11 mouse cellular contexts compared by ENCODE assay signal in the genomic region with DNA sequence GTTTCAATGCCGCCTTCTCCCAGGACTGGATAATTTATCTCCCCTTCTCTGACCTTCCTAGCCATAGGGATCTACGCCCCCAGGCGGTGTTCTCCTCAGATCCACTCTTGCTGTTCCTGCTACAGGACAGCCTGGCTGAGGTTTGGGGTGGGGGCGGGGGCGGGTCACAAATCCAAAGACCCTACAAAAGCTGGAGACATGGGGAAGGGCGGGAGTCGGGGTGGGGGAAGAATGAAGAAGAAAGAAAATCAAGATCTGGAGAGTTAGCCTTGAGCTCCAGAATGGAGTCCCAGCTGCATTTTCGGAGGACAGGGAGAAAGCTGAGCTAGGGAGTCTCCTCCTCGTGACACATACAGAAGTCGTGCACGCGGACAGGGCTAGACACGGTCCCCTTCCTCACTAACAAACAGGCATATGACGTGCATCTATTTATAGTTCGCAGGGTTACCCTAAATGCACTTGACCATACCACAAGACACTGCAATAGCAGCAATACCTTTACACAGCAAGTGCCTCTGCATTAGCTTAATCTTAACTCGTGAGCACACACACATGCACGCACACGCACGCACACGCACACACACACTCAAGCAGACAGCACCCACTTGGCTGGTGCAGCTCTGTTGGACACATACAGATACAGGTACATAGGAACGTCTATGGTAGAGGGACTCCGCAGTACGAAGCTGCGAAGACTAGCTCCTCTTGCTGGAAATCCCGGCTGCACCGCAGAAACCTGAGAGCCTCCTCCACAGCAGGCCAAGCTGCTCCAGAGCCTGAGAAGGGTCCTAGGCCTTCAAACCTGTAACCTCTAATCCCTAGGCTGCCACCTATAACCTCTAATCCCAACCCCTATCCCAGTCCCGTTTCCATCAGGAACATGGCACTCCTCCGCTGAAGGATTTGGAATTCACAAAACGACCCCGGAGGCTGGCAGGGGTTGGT. TPM values are rescaled to one million over a fixed set of nuclear protein-coding genes. Genes with fewer than 3 reads are reported as not detected.
DNase-seq lines count a peak whose midpoint lies in the region; ATAC-seq lines count a peak whose summit lies in the region.
"Had no signal": no experiment of that assay in that cellular context is flagged by ENCODE, and none has a peak within 500 bp of the region (broad histone marks: within the 10 kb centered on the region; RNA-seq: fewer than 3 reads in every experiment).

No protein-coding gene starts in this region.

- WGBS in forebrain, embryonic 10.5 days: 2% methylated on average over 30 of the region's 30 CpGs
- WGBS in limb, embryonic 11.5 days: 3% methylated on average over 30 of the region's 30 CpGs

- ATAC-seq in limb, embryonic 11.5 days (ENCODE audit: insufficient number of reproducible peaks, low FRiP score, low TSS enrichment, low read depth): no peak

- H3K9ac ChIP-seq in limb, embryonic 11.5 days (ENCODE audit: low read length): no peak overlapping the region
- H3K9ac ChIP-seq: heart, embryonic 15.5 days had no signal

- no peak overlapping the region for H3K27ac ChIP-seq in forebrain, embryonic 10.5 days
- H3K27ac ChIP-seq in limb, embryonic 11.5 days (replicated peaks; ENCODE audit: low read depth, low read length): no peak overlapping the region
- H3K27ac ChIP-seq: heart, embryonic 15.5 days had no signal

- H3K4me3 ChIP-seq in forebrain, embryonic 10.5 days: peak overlapping the region; percentile 42
- H3K4me3 ChIP-seq in limb, embryonic 11.5 days (ENCODE audit: low read depth, low read length): no peak overlapping the region
- H3K4me3 ChIP-seq: erythroblast, embryonic 14.5 days had no signal

- intact Hi-C loops in gastrocnemius, postnatal 14 days (cut with DNase I; ENCODE audit: low total_unique reads): no loop called here

- H3K27me3 ChIP-seq in forebrain, embryonic 10.5 days (ENCODE audit: poor library complexity, severe bottlenecking): peaks cover 100% of the 10 kb centered on the region
- peaks cover 97% of the 10 kb centered on the region for H3K27me3 ChIP-seq in limb, embryonic 11.5 days (ENCODE audit: control insufficient read depth, insufficient read depth, low read length)

- no peaks in the 10 kb centered on the region for H3K9me3 ChIP-seq in forebrain, embryonic 10.5 days
- no peaks in the 10 kb centered on the region for H3K9me3 ChIP-seq in limb, embryonic 11.5 days (ENCODE audit: control insufficient read depth, low read length)
- H3K9me3 ChIP-seq: heart, embryonic 15.5 days had no signal

- H3K4me2 ChIP-seq in limb, embryonic 11.5 days (ENCODE audit: low read depth, severe bottlenecking): no peak overlapping the region

- peak; percentile 38 to 67 for DNase-seq in layer of hippocampus, postnatal 10 days (ENCODE audit: low spot score in 2 of 2)
- no peak for DNase-seq in layer of hippocampus, adult 9-10 months (ENCODE audit: low spot score)
- DNase-seq in forebrain, embryonic 10.5 days (ENCODE audit: extremely low spot score, low spot score): peak; percentile 47
- DNase-seq in limb, embryonic 11.5 days (ENCODE audit: low spot score): peak; percentile 72
- DNase-seq in retina, embryonic 14.5 days (ENCODE audit: low spot score): peak; percentile 61
- DNase-seq in adrenal gland, adult (ENCODE audit: inconsistent age in 2 of 2, low spot score in 1 of 2): no peak
- no peak for DNase-seq in adrenal gland, postnatal 4 days (ENCODE audit: low spot score in 2 of 2)
- DNase-seq in gastrocnemius, postnatal 14 days: no peak

- H3K36me3 ChIP-seq in forebrain, embryonic 10.5 days (replicated peaks): no peaks in the 10 kb centered on the region
- H3K36me3 ChIP-seq in limb, embryonic 11.5 days (ENCODE audit: control insufficient read depth, insufficient read depth, low read length): no peaks in the 10 kb centered on the region
- H3K36me3 ChIP-seq: heart, embryonic 15.5 days had no signal

- H3K4me1 ChIP-seq in forebrain, embryonic 10.5 days: peaks cover 66% of the 10 kb centered on the region
- H3K4me1 ChIP-seq in limb, embryonic 11.5 days (ENCODE audit: control insufficient read depth, insufficient read depth, low read length): peaks cover 10% of the 10 kb centered on the region; the same call in 1 of the 2 replicates

RNA-seq across cellular contexts. Expression of a gene that starts 1.4 kb away (rescaled TPM):
- total RNA-seq in layer of hippocampus, postnatal 10 days (2021): 10 to 100 TPM; 60.0 to 68.6 TPM
- polyA plus RNA-seq in forebrain, embryonic 10.5 days (2016; fragmentation: Nextera tagmentation; extraction: Ambion mirVana): 0.14 and 0.47 TPM in 2 replicates
- polyA plus RNA-seq in limb, embryonic 11.5 days (2014; fragmentation: Nextera tagmentation; extraction: Ambion mirVana): not detected in 2 replicates
- total RNA-seq in adrenal gland, postnatal 4 days (2021): under 1 TPM in 1 of 2 experiments, not detected in 1; 0.54 TPM
- not detected for total RNA-seq in gastrocnemius, postnatal 14 days (2021)
- total RNA-seq: MEL had no signal
- polyA plus RNA-seq: erythroblast, embryonic 14.5 days; heart, embryonic 15.5 days had no signal

RNA-seq across cellular contexts. Expression of a gene that starts 12.7 kb away (rescaled TPM):
- 10 to 100 TPM; 10.3 to 11.9 TPM for total RNA-seq in layer of hippocampus, postnatal 10 days (2021)
- polyA plus RNA-seq in forebrain, embryonic 10.5 days (2016; fragmentation: Nextera tagmentation; extraction: Ambion mirVana): 14.1 and 17.0 TPM in 2 replicates
- 16.4 and 20.6 TPM in 2 replicates for polyA plus RNA-seq in limb, embryonic 11.5 days (2014; fragmentation: Nextera tagmentation; extraction: Ambion mirVana)
- total RNA-seq in adrenal gland, postnatal 4 days (2021): 10 to 100 TPM; 17.1 to 18.2 TPM
- 1 to 10 TPM; 3.2 to 4.1 TPM for total RNA-seq in gastrocnemius, postnatal 14 days (2021)

RNA-seq across cellular contexts. Expression of a gene that starts 53.2 kb away (rescaled TPM):
- total RNA-seq in layer of hippocampus, postnatal 10 days (2021): 10 to 100 TPM; 63.1 to 68.0 TPM
- polyA plus RNA-seq in forebrain, embryonic 10.5 days (2016; fragmentation: Nextera tagmentation; extraction: Ambion mirVana): 2.2 and 2.3 TPM in 2 replicates
- 4.1 and 4.6 TPM in 2 replicates for polyA plus RNA-seq in limb, embryonic 11.5 days (2014; fragmentation: Nextera tagmentation; extraction: Ambion mirVana)
- total RNA-seq in adrenal gland, postnatal 4 days (2021): 10 to 100 TPM; 15.7 to 16.9 TPM
- total RNA-seq in gastrocnemius, postnatal 14 days (2021): 1 to 10 TPM; 7.5 to 8.8 TPM

Comparison
In these comparisons a context has a peak if more than half of its experiments do, and no peak if none do; other contexts are left out.
1. DNase-seq: peak in layer of hippocampus, postnatal 10 days (2 of 2), forebrain, embryonic 10.5 days (single experiment), limb, embryonic 11.5 days (single experiment) and retina, embryonic 14.5 days (single experiment); none in layer of hippocampus, adult 9-10 months (single experiment), adrenal gland, adult (0 of 2), adrenal gland, postnatal 4 days (0 of 2) and gastrocnemius, postnatal 14 days (single experiment).
2. RNA of a gene that starts 1.4 kb away (total RNA-seq): 60.0 to 68.6 TPM in layer of hippocampus, postnatal 10 days; 0.54 TPM in adrenal gland, postnatal 4 days and not detected in gastrocnemius, postnatal 14 days; every median in the first group is over 10 times any median in the second.